Mouse (Mus musculus) cerebellum, adult 11-12 months (tissue): ENCODE measurements around the gene Lrfn4.
A peak's percentile ranks its signal among the peaks of the same experiment; 100 is the strongest.
"Not testable (repeated sequence)": the region's sequence is repeated elsewhere in the genome, so short reads cannot be mapped to it uniquely, and the experiment has no call there.

Experiments used
- DNase-seq: peaks from one replicate; pipeline ENCODE4 v3.0.0; 2022

Lrfn4 gene

DNA sequence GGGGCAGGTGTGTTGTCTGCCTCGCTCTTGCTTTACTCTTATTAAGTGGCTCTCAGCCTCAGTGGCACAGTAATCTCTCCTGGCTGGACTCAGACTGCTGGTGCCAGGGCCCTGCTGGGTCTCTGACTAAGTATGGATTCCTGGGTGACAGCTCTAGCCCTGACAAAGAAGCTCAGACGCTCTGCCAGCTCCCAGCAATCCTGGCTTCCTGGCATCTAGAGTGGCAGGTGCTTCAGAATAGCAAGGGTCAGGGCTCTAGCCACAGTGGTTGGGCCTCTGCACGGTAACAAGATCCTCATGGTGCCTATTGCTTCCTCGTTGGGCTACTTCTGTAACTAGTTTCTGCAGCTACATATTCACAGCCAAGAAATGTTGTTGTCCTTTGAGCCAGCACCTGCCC lies 5.4 kb downstream of the Lrfn4 start:
- no peak for DNase-seq

DNA sequence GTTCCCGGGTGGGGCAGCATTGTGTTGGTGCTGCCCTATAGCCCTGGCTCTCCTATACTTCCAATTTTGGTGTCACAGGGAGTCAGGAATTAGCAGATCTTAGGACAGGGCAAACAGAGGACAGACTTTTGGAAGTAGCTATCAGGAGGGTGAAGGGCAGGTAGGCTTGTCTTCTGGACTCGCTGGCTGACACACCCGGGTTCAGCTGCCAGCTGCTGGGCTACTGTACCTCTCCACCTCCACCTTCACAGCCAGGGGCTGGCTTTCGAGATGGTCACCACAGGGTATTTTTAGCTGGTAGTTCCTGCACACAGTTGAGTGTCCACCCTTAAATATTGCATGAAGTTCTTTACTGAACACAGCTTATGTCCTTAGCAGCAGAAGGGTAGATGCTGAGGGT lies 7.0 kb downstream of the Lrfn4 start:
- DNase-seq: no peak

DNA sequence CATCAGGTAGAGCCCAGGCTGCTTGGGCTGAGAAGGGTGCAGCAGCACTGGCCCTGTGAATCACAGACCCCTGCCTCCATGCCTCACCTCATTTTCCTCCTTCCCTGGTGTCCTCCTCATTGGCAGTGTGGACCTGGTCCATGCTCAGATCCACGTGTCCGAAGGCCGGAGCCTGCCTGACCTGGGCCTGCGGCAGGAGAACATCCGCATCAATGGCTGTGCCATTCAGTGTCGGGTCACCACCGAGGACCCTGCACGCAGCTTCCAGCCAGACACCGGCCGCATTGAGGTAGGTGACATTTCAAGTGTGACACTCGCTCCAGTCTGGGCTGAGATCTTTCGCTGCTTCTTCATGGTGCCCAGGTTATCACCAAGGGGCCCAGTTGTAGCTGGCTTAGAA lies 8.1 kb downstream of the Lrfn4 start:
- DNase-seq: no peak

DNA sequence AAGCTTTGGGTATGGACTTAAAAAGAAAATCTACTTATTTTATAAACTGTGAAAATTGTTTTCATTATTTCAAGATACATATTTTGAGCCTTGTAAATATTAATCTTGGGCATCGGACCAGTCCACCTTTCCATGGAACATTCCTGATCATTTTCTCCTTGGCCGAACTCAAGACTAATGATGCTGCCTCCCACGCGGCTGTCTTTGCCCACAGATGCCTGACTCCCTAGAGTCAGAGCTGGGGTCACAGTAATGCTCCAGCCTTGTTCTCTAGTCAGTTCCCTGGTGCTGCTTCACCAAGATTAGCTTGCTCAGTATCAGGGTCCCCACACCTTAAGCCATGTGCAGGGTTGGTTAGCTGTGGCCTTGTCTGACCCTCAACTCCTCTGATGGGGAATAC lies 9.8 kb downstream of the Lrfn4 start:
- DNase-seq: no peak

DNA sequence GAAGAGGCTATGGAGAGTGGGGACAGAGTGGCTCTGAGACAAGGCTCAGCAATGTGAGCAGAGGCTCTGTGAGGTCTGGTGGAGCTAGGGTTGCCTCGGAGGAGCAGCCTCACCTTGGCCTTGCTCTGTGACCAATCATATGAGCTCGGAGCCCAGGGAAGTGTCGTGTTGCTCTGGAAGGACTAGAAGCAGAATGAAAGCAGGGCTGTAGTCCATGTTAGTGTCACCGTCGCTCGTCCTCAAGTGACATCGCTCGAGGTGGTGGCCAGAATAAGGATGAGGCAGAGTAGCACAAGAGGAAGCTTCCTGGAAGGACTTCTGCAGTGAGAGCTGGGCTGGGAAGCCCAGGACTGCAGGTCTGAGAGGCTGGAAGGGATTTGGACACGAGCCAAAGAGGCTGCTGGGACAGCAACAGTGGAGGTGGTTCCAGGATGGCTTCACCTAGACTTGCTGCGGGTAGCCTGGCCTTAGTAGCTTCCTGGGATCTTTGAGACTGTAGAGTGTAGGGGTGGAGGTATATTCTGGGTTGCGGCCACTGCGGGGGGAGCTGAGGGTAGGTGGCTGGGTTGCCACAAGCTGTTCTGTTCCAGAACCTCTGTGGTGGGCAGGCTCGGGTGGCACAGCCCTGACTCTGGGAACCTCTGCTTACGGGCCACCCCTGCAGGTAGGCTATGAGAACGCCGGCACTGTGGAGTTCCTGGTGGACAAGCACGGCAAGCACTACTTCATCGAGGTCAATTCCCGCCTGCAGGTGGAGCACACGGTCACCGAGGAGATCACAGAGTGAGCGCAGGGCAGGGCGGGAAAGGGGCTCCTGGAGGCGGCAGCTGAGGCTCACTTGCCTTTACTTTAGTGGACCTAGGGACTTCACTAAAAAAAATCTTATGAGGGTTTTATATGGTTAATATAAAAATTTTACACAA lies 11.4 kb downstream of the Lrfn4 start:
- DNase-seq: peak; percentile 45

DNA sequence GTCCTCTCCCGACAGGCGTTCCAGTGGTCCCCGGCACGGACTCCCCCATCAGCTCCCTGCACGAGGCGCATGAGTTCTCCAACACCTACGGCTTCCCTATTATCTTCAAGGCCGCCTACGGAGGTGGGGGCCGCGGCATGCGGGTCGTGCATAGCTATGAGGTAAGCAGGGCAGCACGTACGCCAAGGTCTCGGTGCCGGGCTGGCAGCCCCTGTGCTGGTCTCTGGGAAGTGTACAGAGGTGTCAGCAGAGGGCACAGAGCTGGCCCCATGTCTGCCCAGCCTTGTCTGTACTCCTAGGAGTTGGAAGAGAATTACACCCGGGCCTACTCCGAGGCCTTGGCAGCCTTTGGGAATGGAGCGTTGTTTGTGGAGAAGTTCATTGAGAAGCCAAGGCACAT lies 13.0 kb downstream of the Lrfn4 start:
- no peak for DNase-seq

DNA sequence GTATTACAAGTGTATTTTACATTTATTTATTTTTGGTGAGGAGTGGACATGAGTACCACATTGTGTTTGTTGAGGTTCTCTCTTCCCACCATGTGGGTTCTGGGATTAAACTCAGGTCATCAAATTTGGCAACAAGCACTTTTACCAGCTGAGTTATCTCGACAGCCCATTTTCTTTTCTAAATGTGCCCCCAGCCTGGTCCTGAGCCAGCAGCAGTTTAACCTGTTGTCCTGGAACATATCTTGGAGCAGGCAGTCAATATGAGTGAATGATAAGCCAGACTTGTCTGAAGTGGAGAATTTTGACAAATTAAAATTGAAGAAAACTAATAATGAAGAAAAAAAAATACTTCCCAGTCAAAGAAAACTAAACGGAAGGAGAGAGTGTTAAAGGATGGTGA lies 19.4 kb downstream of the Lrfn4 start:
- DNase-seq: no peak

DNA sequence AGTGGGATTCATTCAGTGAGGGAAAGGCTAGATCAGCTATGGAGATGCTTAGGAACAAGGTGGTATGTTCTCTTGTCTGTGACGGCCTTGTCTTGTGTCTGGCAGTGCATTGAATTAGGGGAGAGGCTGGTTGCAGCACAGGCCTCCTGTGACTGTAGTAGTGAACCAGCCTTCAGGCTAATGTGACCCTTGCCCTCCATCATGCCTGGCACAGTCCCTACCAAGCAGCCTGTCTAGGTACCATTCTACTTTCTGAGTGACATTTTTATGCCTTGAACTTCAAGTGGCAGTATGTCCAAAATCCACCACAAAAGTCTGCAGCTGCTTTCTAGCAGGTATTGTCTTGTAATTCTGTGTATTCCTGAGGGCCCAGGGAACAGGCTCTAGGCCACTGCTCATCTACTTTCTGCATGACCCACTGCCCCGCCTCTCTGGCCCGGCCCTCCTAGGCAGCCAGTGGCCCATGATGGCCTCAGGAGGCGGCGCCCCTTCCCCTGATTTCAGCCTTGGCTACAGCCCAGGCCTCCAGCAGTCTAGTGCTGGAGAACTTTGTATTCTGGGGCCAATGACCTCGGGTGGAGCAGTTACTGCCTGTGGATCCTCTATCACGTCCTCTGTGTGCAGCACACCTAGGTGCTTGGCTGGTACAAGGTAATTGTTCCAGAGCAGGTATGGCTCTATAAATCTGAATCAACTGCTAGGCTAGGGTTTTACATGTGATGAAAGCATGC lies 21.5 kb downstream of the Lrfn4 start:
- no peak for DNase-seq

DNA sequence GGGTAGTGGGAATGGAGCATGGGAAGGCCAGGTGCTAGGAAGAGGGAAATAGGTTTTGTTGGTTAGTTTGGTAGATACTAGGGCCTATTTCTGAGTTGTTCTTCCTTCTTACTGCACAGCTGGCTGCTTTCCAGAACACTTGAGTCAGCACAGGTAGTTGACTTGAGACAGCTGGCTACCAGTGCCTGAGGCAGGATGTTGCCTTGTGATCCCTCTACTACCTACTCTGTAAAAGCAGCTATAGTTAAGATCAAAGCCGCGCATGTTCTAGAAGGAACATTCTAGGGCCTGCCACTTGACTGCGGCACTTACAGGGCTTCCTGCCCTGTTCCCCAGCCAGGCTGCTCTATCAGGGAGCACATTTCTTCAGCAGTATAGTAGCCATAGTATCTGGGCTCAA lies 25.4 kb downstream of the Lrfn4 start:
- DNase-seq: no peak

DNA sequence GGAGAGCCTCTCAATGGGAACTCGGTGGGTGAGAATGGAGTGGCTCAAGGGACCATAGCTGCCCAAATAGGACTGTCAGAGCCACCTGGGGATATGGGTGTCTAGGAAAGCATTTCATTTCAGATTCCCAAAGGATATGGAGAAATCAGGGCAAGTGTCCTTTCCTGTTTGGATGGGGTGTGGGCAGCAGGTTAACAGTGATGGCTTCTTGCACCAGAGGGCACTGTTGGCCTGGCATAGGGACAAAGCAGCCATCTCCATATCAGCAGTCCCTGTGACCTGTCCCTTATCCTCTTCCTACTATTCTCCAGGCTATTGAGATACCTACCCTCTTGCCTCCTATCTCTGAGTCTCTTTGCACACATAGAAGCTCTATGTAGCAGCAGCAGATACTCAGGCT lies 26.4 kb downstream of the Lrfn4 start:
- DNase-seq: no peak

DNA sequence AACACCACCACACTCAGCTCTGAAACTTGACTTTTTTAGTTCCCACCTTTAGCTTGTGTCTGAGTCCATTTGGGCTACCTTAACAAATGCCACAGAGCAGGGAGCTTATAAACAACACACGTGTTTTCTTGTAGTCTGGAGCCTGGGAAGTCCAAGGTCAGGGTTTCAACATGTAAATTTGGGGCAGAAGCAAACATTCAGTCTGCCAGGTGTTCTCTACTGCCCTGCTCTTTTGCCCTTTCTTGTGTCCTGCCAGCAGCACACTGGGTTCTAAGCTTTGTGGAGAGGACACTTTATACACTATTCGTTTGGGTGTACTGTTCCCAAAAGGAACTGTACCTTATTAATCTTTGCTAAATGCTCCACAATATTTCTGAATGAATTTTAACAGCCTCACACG lies 27.0 kb downstream of the Lrfn4 start:
- no peak for DNase-seq

DNA sequence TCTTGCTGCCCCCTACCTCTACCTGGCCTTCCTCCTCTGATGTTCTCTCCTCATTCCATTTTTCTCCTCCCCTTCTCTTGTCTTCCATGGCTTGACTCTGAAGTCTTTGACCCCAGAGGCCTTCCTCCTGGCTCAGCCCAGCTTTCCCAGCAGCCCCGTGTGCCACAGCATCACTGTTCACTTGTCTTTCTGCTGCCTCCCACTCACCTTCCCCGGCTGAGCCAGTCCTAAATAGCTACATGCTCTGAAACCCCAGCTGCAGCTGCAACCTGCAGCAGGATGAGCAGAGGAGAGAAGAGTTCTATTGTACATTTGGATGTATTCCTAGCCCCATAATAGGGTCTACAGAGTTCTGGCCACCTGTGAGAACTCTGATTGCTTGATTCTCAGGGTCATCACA lies 28.0 kb downstream of the Lrfn4 start:
- DNase-seq: no peak

DNA sequence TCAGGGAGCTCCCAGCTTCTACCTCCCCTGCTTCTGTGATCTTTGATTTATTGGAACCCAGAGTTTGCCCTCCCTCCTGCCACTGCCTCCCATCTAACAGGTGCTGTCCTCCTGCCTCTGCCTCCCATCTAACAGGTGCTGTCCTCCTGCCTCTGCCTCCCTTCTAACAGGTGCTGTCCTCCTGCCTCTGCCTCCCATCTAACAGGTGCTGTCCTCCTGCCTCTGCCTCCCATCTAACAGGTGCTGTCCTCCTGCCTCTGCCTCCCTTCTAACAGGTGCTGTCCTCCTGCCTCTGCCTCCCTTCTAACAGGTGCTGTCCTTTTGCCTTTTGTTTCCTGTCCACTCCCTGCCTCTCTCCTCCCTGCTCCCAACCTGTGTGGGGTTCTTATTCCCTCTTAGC lies 28.7 kb downstream of the Lrfn4 start:
- DNase-seq: not testable (repeated sequence)

DNA sequence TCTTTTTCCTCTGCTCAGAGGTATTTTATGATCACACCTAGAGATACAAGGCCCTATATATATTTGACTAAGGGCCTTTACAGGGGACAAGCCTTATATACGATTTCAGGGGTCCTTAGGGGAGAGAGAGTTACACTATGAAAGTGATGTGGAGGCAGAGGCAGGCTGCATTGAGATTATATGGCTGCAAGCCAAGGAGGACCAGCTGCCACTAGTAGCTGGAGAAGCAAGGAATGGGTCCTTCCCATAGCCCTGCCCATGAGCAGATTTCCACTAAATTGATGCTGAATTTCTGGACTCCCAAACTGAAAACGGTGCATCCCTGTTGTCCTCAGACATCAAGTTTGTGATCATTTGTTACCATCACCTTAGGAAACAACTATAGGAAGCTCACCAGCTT lies 31.6 kb downstream of the Lrfn4 start:
- no peak for DNase-seq

DNA sequence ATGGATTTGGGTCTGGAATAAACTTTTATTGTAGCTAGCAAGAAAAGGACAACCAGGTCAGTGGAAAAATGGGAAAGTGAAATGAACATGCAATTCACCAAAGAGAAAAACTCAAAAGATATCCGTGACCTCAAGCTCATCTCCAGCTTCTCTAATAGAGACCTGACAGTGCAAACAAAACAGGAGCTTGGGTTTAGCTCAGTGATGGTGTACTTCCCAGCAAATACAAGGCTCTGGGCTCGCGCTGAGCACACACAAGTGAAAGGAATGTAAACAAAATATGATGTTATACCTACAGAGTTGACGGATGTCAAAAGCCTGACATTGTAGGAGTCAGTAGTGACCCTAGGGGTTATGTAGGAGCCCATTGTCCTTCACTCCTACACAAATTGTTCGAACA lies 36.2 kb downstream of the Lrfn4 start:
- DNase-seq: no peak

DNA sequence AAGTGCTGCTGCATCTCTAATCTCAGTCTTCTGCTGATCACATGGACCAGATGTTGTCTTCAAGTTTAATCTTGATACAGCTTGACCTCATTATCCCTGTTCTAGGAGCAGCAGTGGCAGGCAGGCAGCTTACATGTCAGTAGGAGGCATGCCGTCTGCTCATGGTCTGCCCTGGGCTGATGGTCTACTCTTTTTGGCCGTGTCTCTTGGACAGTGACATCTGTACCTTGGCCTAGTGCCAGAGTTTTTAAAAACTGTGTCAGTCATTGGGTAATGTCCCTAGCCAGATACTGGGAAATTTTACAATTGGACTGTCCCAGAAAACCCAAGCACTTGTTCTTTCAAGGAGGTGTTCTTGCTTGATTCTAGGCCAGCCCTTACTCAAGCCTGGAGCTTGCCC lies 36.7 kb downstream of the Lrfn4 start:
- peak; percentile 76 for DNase-seq

DNA sequence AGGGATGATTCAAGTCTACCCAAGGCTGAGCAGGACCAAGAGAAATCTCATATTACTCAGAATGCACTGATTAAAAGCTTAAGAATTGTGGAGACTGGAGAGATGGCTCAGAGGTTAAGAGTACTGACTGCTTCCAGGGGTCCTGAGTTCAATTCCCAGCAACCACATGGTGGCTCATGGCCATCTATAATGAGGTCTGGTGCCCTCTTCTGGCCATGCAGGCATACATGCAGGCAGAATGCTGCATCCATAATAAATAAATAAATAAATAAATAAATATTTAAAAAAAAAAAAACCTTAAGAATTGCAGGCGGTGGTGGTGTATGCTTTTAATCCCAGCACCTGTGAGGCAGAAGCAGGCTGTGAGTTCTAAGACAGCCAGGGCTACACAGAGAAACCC lies 42.2 kb downstream of the Lrfn4 start:
- DNase-seq: no peak

DNA sequence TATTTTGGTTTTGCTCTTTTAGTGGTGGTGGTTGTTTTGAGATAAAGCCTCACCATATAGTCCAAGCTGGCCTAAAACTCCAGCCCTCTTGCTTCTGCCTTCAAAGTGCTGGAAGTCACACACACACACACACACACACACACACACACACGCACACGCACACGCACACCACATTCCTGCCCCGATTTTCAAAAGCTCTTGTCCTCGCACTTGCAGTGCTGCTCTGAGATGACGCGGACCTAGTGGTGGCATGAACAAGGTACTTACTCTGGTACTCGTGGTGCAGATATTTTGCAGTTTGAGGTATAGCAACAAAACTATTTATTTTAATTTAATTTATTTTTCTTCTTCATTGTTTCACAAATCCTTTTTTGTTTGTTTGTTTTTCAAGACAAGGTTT lies 43.0 kb downstream of the Lrfn4 start:
- DNase-seq: no peak

DNA sequence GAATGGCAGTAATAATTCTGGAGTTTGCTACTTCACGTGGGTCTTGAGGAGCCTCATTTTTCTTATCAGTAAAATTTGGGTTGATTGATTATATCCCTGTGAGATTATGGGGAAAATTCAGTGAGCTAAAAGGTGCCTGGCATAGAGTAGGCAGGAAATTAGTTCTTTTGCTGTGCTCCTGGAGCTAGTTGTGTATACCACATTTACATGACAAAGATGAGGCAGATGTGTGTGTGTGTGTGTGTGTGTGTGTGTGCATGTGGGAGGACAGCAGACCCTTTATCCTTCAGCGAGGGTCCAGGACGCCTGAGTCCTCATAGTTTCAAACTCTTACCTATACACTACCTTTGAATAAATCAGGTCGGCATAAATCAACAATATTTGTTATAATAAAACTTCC lies 43.4 kb downstream of the Lrfn4 start:
- DNase-seq: no peak

DNA sequence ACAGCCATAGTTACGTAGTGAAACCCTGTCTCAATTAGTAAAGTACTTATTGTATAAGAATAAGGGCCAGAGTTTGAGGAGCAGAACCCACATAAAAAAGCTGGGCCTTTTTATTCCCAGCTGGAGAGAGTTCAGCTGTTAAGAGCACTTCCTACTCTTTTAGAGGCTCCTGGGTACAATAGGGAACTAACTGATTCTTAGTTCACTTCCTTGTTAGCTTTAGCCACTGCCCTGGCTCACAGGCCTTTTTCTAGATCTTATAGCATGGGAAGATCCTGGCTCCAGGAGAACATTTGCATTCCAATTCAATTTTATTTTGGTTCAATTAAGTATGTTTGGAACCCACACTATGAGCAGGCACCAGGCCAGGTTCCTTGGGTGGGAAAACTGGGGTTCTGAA lies 43.8 kb downstream of the Lrfn4 start:
- no peak for DNase-seq

DNA sequence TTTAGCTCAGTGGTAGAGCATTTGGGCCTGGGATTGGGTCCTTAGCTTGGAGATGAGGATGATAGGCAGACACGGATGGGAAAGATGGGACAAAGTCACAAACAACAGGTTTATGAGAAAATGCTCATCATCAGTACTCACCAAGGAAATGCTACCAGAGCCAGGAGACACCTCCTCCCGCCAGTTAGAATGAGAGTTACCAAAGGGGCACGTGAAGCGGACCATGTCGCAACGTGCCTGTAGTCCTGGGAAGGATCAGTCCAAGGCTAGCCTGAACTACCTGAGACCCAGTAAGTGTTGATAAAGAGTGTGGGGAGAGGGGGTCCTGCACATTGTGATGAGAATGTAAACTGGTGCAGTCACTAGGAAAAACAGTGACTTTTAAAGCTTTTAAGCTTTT lies 44.7 kb downstream of the Lrfn4 start:
- DNase-seq: no peak

DNA sequence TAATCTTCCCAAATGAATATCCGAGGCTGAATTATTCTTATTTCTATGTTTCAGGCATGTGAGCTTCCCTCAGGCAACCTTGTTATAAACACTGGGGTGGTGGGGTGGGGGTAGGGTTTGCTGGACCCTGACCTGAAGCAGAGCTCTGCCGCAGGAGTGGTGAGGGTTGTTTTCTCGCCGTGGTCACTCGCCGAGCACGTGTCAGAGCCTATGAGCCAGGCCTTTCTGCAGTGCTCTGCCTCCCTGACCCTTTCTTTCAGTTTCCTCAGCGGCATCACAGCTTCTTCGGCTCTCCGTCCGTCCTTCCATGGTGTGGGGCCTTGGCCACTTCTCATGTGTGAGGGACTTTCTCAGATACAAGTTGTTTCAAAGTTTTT lies 45.2 kb downstream of the Lrfn4 start:
- DNase-seq: no peak

DNA sequence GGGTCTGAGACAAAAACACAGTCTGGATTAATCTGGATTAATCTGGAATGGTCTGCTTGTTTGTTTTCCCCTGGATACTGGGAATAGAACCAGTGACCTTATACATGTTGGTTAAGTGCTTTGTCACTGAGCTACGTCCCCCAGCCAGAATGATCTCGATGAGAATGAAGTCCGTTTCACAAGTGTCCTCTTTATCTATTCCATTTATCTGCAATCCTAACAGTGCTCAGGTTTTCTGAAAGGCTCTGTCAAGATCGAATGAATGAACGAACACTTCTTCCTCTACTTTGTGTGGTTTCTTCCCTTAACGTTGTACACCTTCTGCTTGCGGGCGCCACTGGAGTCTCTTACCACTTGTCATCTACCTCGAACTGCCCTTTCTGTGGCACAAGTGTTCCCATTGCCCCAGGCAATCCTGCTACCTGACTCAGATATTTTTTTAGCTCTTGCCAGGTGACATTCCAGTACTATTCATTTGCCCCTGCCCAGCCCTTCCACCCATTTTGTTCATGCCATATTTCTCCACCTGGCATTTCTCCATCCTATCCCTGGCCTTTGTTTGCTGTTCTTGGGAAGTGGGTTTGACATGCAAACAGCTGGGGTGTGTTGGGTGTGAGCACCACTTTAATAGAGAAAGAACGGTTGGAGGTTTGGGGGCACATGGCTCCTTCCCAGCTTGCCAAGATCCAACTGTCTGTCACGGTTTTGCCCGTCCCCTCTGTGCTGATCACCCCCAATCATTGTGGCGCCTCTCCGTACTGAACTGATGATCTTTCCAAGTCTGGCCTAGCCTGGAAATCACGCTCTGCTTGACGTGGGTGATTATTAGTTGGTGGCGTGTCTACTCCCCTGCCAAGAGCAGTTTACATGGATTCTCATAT lies 45.9 kb downstream of the Lrfn4 start:
- no peak for DNase-seq

DNA sequence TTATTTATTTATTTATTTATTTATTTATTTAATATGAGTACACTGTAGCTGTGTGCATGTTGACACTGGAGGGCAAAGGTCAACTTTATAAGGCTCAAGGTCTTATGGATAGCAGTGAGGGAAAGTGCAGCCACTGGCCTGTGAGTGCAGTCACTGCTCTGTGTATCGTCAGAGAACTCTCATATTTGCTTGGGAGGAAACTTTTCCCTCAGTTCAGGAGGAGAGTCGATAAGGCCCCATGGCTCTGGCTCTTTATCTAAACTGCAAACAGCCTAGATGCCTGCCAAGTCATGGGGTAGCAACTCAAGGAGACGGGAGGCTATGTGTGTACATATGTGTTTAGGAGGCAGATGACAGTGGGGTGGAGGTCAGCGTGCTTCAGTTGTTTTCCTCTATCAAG lies 46.6 kb downstream of the Lrfn4 start:
- no peak for DNase-seq
